Mouse (Mus musculus) cerebellum, adult 9-10 months (tissue): ENCODE data around the gene Ntrk3.

Source experiments
- DNase-seq: peaks from one replicate; pipeline ENCODE4 v3.0.0; 2022

Ntrk3 gene

GRCm38 (mm10) chr7:78578111-78578460, 159.7 kb downstream of the Ntrk3 start:
- DNase-seq: peak; percentile 71

GRCm38 (mm10) chr7:78577462-78578110, 160.2 kb downstream of the Ntrk3 start:
- DNase-seq: peak; percentile 63

- DNase-seq: peak; percentile 60
Observed at GRCm38 (mm10) chr7:78576706-78577461, 160.9 kb downstream of the Ntrk3 start.

GRCm38 (mm10) chr7:78576169-78576568, 161.6 kb downstream of the Ntrk3 start:
- DNase-seq: peak; percentile 58

GRCm38 (mm10) chr7:78575556-78575955, 162.3 kb downstream of the Ntrk3 start:
- DNase-seq: peak; percentile 66

- DNase-seq: no peak
Observed at GRCm38 (mm10) chr7:78571196-78571595, 166.6 kb downstream of the Ntrk3 start.

- peak; percentile 69 for DNase-seq
Observed at GRCm38 (mm10) chr7:78569255-78569618, 168.6 kb downstream of the Ntrk3 start.

- DNase-seq: peak; percentile 91
Observed at GRCm38 (mm10) chr7:78568411-78569254, 169.2 kb downstream of the Ntrk3 start.

GRCm38 (mm10) chr7:78566617-78567016, 171.2 kb downstream of the Ntrk3 start:
- peak; percentile 85 for DNase-seq

GRCm38 (mm10) chr7:78565386-78565785, 172.4 kb downstream of the Ntrk3 start:
- peak; percentile 74 for DNase-seq

- DNase-seq: no peak
Observed at GRCm38 (mm10) chr7:78558503-78558902, 179.3 kb downstream of the Ntrk3 start.

- DNase-seq: no peak
Observed at GRCm38 (mm10) chr7:78555532-78555931, 182.3 kb downstream of the Ntrk3 start.

- DNase-seq: peak; percentile 88
Observed at GRCm38 (mm10) chr7:78549461-78549860, 188.4 kb downstream of the Ntrk3 start.

- no peak for DNase-seq
Observed at GRCm38 (mm10) chr7:78548721-78549120, 189.1 kb downstream of the Ntrk3 start.

- no peak for DNase-seq
Observed at GRCm38 (mm10) chr7:78546551-78546950, 191.3 kb downstream of the Ntrk3 start.

GRCm38 (mm10) chr7:78542468-78542867, 195.3 kb downstream of the Ntrk3 start:
- peak; percentile 57 for DNase-seq

GRCm38 (mm10) chr7:78530286-78530685, 207.5 kb downstream of the Ntrk3 start:
- DNase-seq: no peak

GRCm38 (mm10) chr7:78528008-78528407, 209.8 kb downstream of the Ntrk3 start:
- peak; percentile 59 for DNase-seq

- DNase-seq: no peak
Observed at GRCm38 (mm10) chr7:78527564-78527963, 210.2 kb downstream of the Ntrk3 start.

GRCm38 (mm10) chr7:78520243-78520927, 217.4 kb downstream of the Ntrk3 start:
- DNase-seq: peak; percentile 66

- peak; percentile 84 for DNase-seq
Observed at GRCm38 (mm10) chr7:78519689-78520088, 218.1 kb downstream of the Ntrk3 start.

GRCm38 (mm10) chr7:78518760-78519363, 218.9 kb downstream of the Ntrk3 start:
- peak; percentile 100 for DNase-seq
